Mouse (Mus musculus) retina, postnatal 7 days (tissue): ENCODE measurements around the gene Ell.
"Not testable (repeated sequence)": the region's sequence is repeated elsewhere in the genome, so short reads cannot be mapped to it uniquely, and the experiment has no call there.

Source experiments
- DNase-seq: peaks from one replicate; pipeline ENCODE4 v3.0.0-alpha.2; 2012; ENCODE audit warnings: low read depth, low spot score

Ell gene

GRCm38 (mm10) chr8:70506328-70507026, 32.8 kb upstream of the Ell start, which contains the start of gene Rex1bd:
Gene Rex1bd, minus strand, starts transcription at chr8:70506752.
- DNase-seq: peak; percentile 87

GRCm38 (mm10) chr8:70507027-70507393, 32.2 kb upstream of the Ell start:
- no peak for DNase-seq

- DNase-seq: no peak
Observed at GRCm38 (mm10) chr8:70509281-70509952, 29.8 kb upstream of the Ell start.

GRCm38 (mm10) chr8:70510228-70510915, 28.9 kb upstream of the Ell start, which contains the start of gene Uba52:
Gene Uba52, minus strand, starts transcription at chr8:70510801.
- peak; percentile 97 for DNase-seq

- not testable (repeated sequence) for DNase-seq
Observed at GRCm38 (mm10) chr8:70511174-70511573, 28.1 kb upstream of the Ell start.

- DNase-seq: no peak
Observed at GRCm38 (mm10) chr8:70511770-70512169, 27.5 kb upstream of the Ell start.

- no peak for DNase-seq
Observed at GRCm38 (mm10) chr8:70512253-70512903, 26.9 kb upstream of the Ell start.

- no peak for DNase-seq
Observed at GRCm38 (mm10) chr8:70513441-70513840, 25.8 kb upstream of the Ell start.

- no peak for DNase-seq
Observed at GRCm38 (mm10) chr8:70517940-70518643, 21.2 kb upstream of the Ell start.

GRCm38 (mm10) chr8:70519043-70519442, 20.2 kb upstream of the Ell start:
- DNase-seq: no peak

GRCm38 (mm10) chr8:70519606-70520005, 19.7 kb upstream of the Ell start:
- no peak for DNase-seq

GRCm38 (mm10) chr8:70522592-70523403, 16.5 kb upstream of the Ell start:
- DNase-seq: peak; percentile 92

- no peak for DNase-seq
Observed at GRCm38 (mm10) chr8:70527111-70527511, 12.1 kb upstream of the Ell start.

GRCm38 (mm10) chr8:70527512-70528181, 11.6 kb upstream of the Ell start, which contains the start of the genes Fkbp8 and Kxd1:
Gene Fkbp8, plus strand, starts transcription at chr8:70527724.
Gene Kxd1, minus strand, starts transcription at chr8:70527956.
- peak; percentile 90 for DNase-seq

GRCm38 (mm10) chr8:70528182-70528797, 11.0 kb upstream of the Ell start:
- DNase-seq: no peak

GRCm38 (mm10) chr8:70529299-70529698, 10.0 kb upstream of the Ell start:
- no peak for DNase-seq

- no peak for DNase-seq
Observed at GRCm38 (mm10) chr8:70529741-70530161, 9.5 kb upstream of the Ell start.

GRCm38 (mm10) chr8:70530314-70530713, 8.9 kb upstream of the Ell start:
- no peak for DNase-seq

- no peak for DNase-seq
Observed at GRCm38 (mm10) chr8:70534281-70534680, 5.0 kb upstream of the Ell start.
